22 mouse cellular contexts compared by ENCODE assay signal in the genomic region with DNA sequence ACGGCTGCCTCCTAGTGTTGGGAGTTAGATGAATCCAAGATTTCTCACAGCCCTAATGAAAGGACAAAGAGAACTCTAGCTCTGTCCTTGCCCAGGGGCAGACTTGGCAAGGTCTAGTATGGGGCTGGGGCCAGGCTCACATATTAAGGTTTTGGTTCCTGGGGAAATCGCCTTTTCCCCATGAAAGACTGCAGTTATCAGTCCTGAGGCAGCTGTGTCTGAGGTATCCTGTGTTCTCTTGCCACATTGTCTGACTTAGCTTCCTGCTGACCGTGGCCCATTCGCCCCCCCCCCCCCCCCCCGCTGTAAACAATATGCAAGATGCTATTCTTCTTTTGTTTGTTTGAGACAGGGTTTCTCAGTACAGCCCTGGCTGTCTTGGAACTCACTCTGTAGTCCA. TPM values are rescaled to one million over a fixed set of nuclear protein-coding genes. Genes with fewer than 3 reads are reported as not detected.
A peak's percentile ranks its signal among the peaks of the same experiment; 100 is the strongest.
DNase-seq lines count a peak whose midpoint lies in the region; ATAC-seq and TF ChIP-seq lines count a peak whose summit lies in the region.
"Had no signal": no experiment of that assay in that cellular context is flagged by ENCODE, and none has a peak within 500 bp of the region (broad histone marks: within the 10 kb centered on the region; RNA-seq: fewer than 3 reads in every experiment).

No protein-coding gene starts in this region.

- no peak overlapping the region for H3K27ac ChIP-seq in hindbrain, postnatal 0 days
- no peak overlapping the region for H3K27ac ChIP-seq in hindbrain, embryonic 11.5 days (ENCODE audit: low read depth, low read length)
- H3K27ac ChIP-seq in lung, postnatal 0 days (ENCODE audit: low read length) = no peak overlapping the region
- H3K27ac ChIP-seq: heart, embryonic 10.5 days; hindbrain, embryonic 13.5 days; kidney, embryonic 15.5 days; limb, embryonic 15.5 days had no signal

- TF ChIP-seq EP300 in lung, postnatal 0 days (IDR thresholded peaks at IDR 0.05) = no peak

- H3K9ac ChIP-seq in hindbrain, postnatal 0 days (replicated peaks; ENCODE audit: low read length) = no peak overlapping the region
- H3K9ac ChIP-seq in hindbrain, embryonic 11.5 days (ENCODE audit: low read depth, low read length) = no peak overlapping the region
- no peak overlapping the region for H3K9ac ChIP-seq in lung, postnatal 0 days (replicated peaks; ENCODE audit: low read depth)
- H3K9ac ChIP-seq: hindbrain, embryonic 13.5 days; kidney, embryonic 15.5 days; limb, embryonic 15.5 days had no signal

- no peaks in the 10 kb centered on the region for H3K4me1 ChIP-seq in hindbrain, postnatal 0 days (ENCODE audit: insufficient read depth, low read length)
- no peaks in the 10 kb centered on the region for H3K4me1 ChIP-seq in hindbrain, embryonic 11.5 days (replicated peaks; ENCODE audit: control insufficient read depth, insufficient read depth, low read length)
- no peaks in the 10 kb centered on the region for H3K4me1 ChIP-seq in lung, postnatal 0 days (ENCODE audit: insufficient read depth, low read depth, low read length)
- H3K4me1 ChIP-seq: heart, embryonic 10.5 days; hindbrain, embryonic 13.5 days; kidney, embryonic 15.5 days; limb, embryonic 15.5 days had no signal

- no peak; the same call in 1 of the 2 replicates for TF ChIP-seq CTCF in hindbrain, postnatal 0 days (IDR thresholded peaks at IDR 0.05; ENCODE audit: low read depth)
- peak; percentile 35; the same call in 1 of the 2 replicates for TF ChIP-seq CTCF in lung, postnatal 0 days (IDR thresholded peaks at IDR 0.05)
- TF ChIP-seq CTCF in brain, embryonic 14.5 days (IDR thresholded peaks at IDR 0.05; ENCODE audit: borderline replicate concordance, extremely low read depth, insufficient read depth, insufficient read length) = no peak

- H3K36me3 ChIP-seq in hindbrain, postnatal 0 days (ENCODE audit: insufficient read depth, low read length) = peaks cover 18% of the 10 kb centered on the region; the same call in 1 of the 2 replicates
- H3K36me3 ChIP-seq in hindbrain, embryonic 11.5 days (ENCODE audit: control insufficient read depth, insufficient read depth, low read length) = no peaks in the 10 kb centered on the region
- H3K36me3 ChIP-seq in lung, postnatal 0 days (ENCODE audit: insufficient read depth, low read length) = peaks cover 9% of the 10 kb centered on the region; the same call in 1 of the 2 replicates

- TF ChIP-seq POLR2A in brain, embryonic 14.5 days (IDR thresholded peaks at IDR 0.05; ENCODE audit: borderline replicate concordance, extremely low read depth, insufficient read depth, insufficient read length, poor library complexity, severe bottlenecking) = no peak

- H3K9me3 ChIP-seq in hindbrain, postnatal 0 days (ENCODE audit: low read length) = no peaks in the 10 kb centered on the region
- H3K9me3 ChIP-seq in hindbrain, embryonic 11.5 days (ENCODE audit: control insufficient read depth, low read length) = no peaks in the 10 kb centered on the region
- H3K9me3 ChIP-seq in lung, postnatal 0 days (ENCODE audit: low read length) = no peaks in the 10 kb centered on the region
- H3K9me3 ChIP-seq: heart, embryonic 10.5 days; hindbrain, embryonic 13.5 days; kidney, embryonic 15.5 days; limb, embryonic 15.5 days had no signal

- no peak overlapping the region for H3K4me3 ChIP-seq in hindbrain, postnatal 0 days (ENCODE audit: low read length)
- H3K4me3 ChIP-seq in hindbrain, embryonic 11.5 days (ENCODE audit: low read depth, low read length) = no peak overlapping the region
- H3K4me3 ChIP-seq in lung, postnatal 0 days (ENCODE audit: low read depth, low read length) = no peak overlapping the region
- H3K4me3 ChIP-seq: erythroblast, embryonic 14.5 days; heart, embryonic 10.5 days; hindbrain, embryonic 13.5 days; kidney, embryonic 15.5 days; limb, embryonic 15.5 days had no signal

- H3K4me2 ChIP-seq in hindbrain, postnatal 0 days (ENCODE audit: low read depth, low read length) = no peak overlapping the region
- no peak overlapping the region for H3K4me2 ChIP-seq in hindbrain, embryonic 11.5 days (replicated peaks; ENCODE audit: low read depth, low read length)
- H3K4me2 ChIP-seq in lung, postnatal 0 days (replicated peaks; ENCODE audit: low read depth, low read length) = no peak overlapping the region
- H3K4me2 ChIP-seq: hindbrain, embryonic 13.5 days; kidney, embryonic 15.5 days; limb, embryonic 15.5 days had no signal

- no peaks in the 10 kb centered on the region for H3K27me3 ChIP-seq in hindbrain, postnatal 0 days (ENCODE audit: insufficient read depth, low read length)
- H3K27me3 ChIP-seq in hindbrain, embryonic 11.5 days (ENCODE audit: control insufficient read depth, insufficient read depth, low read length) = no peaks in the 10 kb centered on the region
- H3K27me3 ChIP-seq in lung, postnatal 0 days (replicated peaks; ENCODE audit: insufficient read depth, low read length) = no peaks in the 10 kb centered on the region
- H3K27me3 ChIP-seq: hindbrain, embryonic 13.5 days; kidney, embryonic 15.5 days; limb, embryonic 15.5 days had no signal

- 52% methylated on average over 5 of the region's 5 CpGs for WGBS in hindbrain, postnatal 0 days
- 59% methylated on average over 4 of the region's 5 CpGs for WGBS in hindbrain, embryonic 11.5 days
- WGBS in lung, postnatal 0 days = 50% methylated on average over 4 of the region's 5 CpGs

- DNase-seq in hindbrain, postnatal 0 days (ENCODE audit: low spot score) = peak; percentile 23
- no peak for DNase-seq in hindbrain, embryonic 11.5 days (ENCODE audit: low spot score)
- DNase-seq in lung, postnatal 0 days (ENCODE audit: low spot score) = peak; percentile 10
- DNase-seq in lung, postnatal 25 days (ENCODE audit: low spot score) = no peak
- peak; percentile 16 for DNase-seq in brain, embryonic 14.5 days (ENCODE audit: low read depth)
- peak; percentile 35 for DNase-seq in lung, postnatal 36 days
- DNase-seq in frontal cortex, adult 2 months (ENCODE audit: extremely low spot score in 1 of 2, low spot score in 1 of 2) = no peak
- no peak for DNase-seq in right cerebral cortex, adult 18-20 months
- DNase-seq: cerebellum, adult 8-10 months; heart, postnatal 14 days; kidney, postnatal 4 days; thymus, postnatal 14 days had no signal

- ATAC-seq in hindbrain, postnatal 0 days = no peak
- no peak for ATAC-seq in hindbrain, embryonic 11.5 days (ENCODE audit: low FRiP score)
- peak; percentile 78 for ATAC-seq in lung, postnatal 0 days
- ATAC-seq: forebrain, embryonic 14.5 days; midbrain, embryonic 16.5 days had no signal

RNA-seq across cellular contexts. Expression of a gene that starts 20.5 kb away (rescaled TPM):
- total RNA-seq in hindbrain, postnatal 0 days (2014; rRNA removed) = 0.16 and 0.54 TPM in 2 replicates
- 0.96 and 1.6 TPM in 2 replicates for polyA plus RNA-seq in hindbrain, postnatal 0 days (2015; fragmentation: Nextera tagmentation; extraction: Ambion mirVana)
- 0.14 and 0.45 TPM in 2 replicates for polyA plus RNA-seq in hindbrain, embryonic 11.5 days (2014; fragmentation: Nextera tagmentation; extraction: Ambion mirVana)
- polyA plus RNA-seq in lung, postnatal 0 days (2015; fragmentation: Nextera tagmentation; extraction: Ambion mirVana) = 24.6 and 30.7 TPM in 2 replicates
- polyA plus RNA-seq in brain, embryonic 14.5 days (2012; rRNA removed) = 0.45 and 1.1 TPM in 2 replicates
- 0.10 and 0.78 TPM in 2 replicates for polyA plus RNA-seq in frontal cortex, adult 2 months (2012; rRNA removed)
- total RNA-seq: adrenal gland, adult 18-20 months; layer of hippocampus, postnatal 14 days; left cerebral cortex, postnatal 25 days had no signal
- polyA plus RNA-seq: heart, embryonic 10.5 days had no signal

RNA-seq across cellular contexts. Expression of a gene that starts 32.0 kb away (rescaled TPM):
- total RNA-seq in hindbrain, postnatal 0 days (2014; rRNA removed) = 23.4 and 31.6 TPM in 2 replicates
- 12.0 and 13.2 TPM in 2 replicates for polyA plus RNA-seq in hindbrain, postnatal 0 days (2015; fragmentation: Nextera tagmentation; extraction: Ambion mirVana)
- polyA plus RNA-seq in hindbrain, embryonic 11.5 days (2014; fragmentation: Nextera tagmentation; extraction: Ambion mirVana) = 15.3 and 18.5 TPM in 2 replicates
- 8.8 and 11.2 TPM in 2 replicates for polyA plus RNA-seq in lung, postnatal 0 days (2015; fragmentation: Nextera tagmentation; extraction: Ambion mirVana)
- 31.2 and 73.7 TPM in 2 replicates for polyA plus RNA-seq in brain, embryonic 14.5 days (2012; rRNA removed)
- 44.4 and 45.4 TPM in 2 replicates for polyA plus RNA-seq in frontal cortex, adult 2 months (2012; rRNA removed)

RNA-seq across cellular contexts. Expression of a gene that starts 36.4 kb away (rescaled TPM):
- 30.6 and 32.1 TPM in 2 replicates for total RNA-seq in hindbrain, postnatal 0 days (2014; rRNA removed)
- polyA plus RNA-seq in hindbrain, postnatal 0 days (2015; fragmentation: Nextera tagmentation; extraction: Ambion mirVana) = 16.1 and 19.0 TPM in 2 replicates
- 9.2 and 9.7 TPM in 2 replicates for polyA plus RNA-seq in hindbrain, embryonic 11.5 days (2014; fragmentation: Nextera tagmentation; extraction: Ambion mirVana)
- 4.1 and 4.5 TPM in 2 replicates for polyA plus RNA-seq in lung, postnatal 0 days (2015; fragmentation: Nextera tagmentation; extraction: Ambion mirVana)
- polyA plus RNA-seq in brain, embryonic 14.5 days (2012; rRNA removed) = 35.8 and 39.3 TPM in 2 replicates
- polyA plus RNA-seq in frontal cortex, adult 2 months (2012; rRNA removed) = 24.6 and 25.5 TPM in 2 replicates

RNA-seq across cellular contexts. Expression of a gene that starts 36.7 kb away (rescaled TPM):
- 3.3 and 3.9 TPM in 2 replicates for total RNA-seq in hindbrain, postnatal 0 days (2014; rRNA removed)
- polyA plus RNA-seq in hindbrain, postnatal 0 days (2015; fragmentation: Nextera tagmentation; extraction: Ambion mirVana) = 3.9 and 4.0 TPM in 2 replicates
- polyA plus RNA-seq in hindbrain, embryonic 11.5 days (2014; fragmentation: Nextera tagmentation; extraction: Ambion mirVana) = 3.3 and 3.9 TPM in 2 replicates
- 3.4 TPM in 2 replicates for polyA plus RNA-seq in lung, postnatal 0 days (2015; fragmentation: Nextera tagmentation; extraction: Ambion mirVana)
- polyA plus RNA-seq in brain, embryonic 14.5 days (2012; rRNA removed) = 1.9 and 3.6 TPM in 2 replicates
- polyA plus RNA-seq in frontal cortex, adult 2 months (2012; rRNA removed) = 4.3 and 4.7 TPM in 2 replicates
- polyA plus RNA-seq: erythroblast, embryonic 14.5 days had no signal

Comparison
In these comparisons a context has a peak if more than half of its experiments do, and no peak if none do; other contexts are left out.
1. DNase-seq: peak in hindbrain, postnatal 0 days (single experiment), lung, postnatal 0 days (single experiment), brain, embryonic 14.5 days (single experiment) and lung, postnatal 36 days (single experiment); none in hindbrain, embryonic 11.5 days (single experiment), lung, postnatal 25 days (single experiment), frontal cortex, adult 2 months (0 of 2) and right cerebral cortex, adult 18-20 months (single experiment).